Mouse (Mus musculus) ES-Bruce4 (cell line): ENCODE data around the gene Gm4131. TPM values are rescaled to one million over a fixed set of nuclear protein-coding genes. Genes with fewer than 3 reads are reported as not detected.

Experiments used
- H3K27ac ChIP-seq: 2 replicates; pipeline ENCODE4 v1.5.1; 2012; ENCODE audit warnings: low read length, inconsistent platforms; ENCODE audit not compliant: insufficient read depth
- H3K27me3 ChIP-seq: 2 replicates; pipeline ENCODE4 v1.6.1; 2012; ENCODE audit warnings: mild to moderate bottlenecking, low read length, inconsistent platforms; ENCODE audit not compliant: control insufficient read depth, poor library complexity, insufficient read depth, severe bottlenecking
- H3K36me3 ChIP-seq: 2 replicates; pipeline ENCODE4 v1.6.1; 2012; ENCODE audit warnings: inconsistent platforms, mild to moderate bottlenecking, low read length, moderate library complexity; ENCODE audit not compliant: control insufficient read depth, poor library complexity, insufficient read depth, severe bottlenecking
- H3K4me1 ChIP-seq: one replicate; pipeline ENCODE4 v1.8.1; 2011; ENCODE audit warnings: low read length; ENCODE audit not compliant: control insufficient read depth, insufficient read depth
- H3K4me3 ChIP-seq: 2 replicates; pipeline ENCODE4 v1.5.1; 2011; ENCODE audit warnings: low read depth, mild to moderate bottlenecking, low read length
- H3K9ac ChIP-seq: 2 replicates; pipeline ENCODE4 v1.6.1; 2012; ENCODE audit warnings: low read depth, mild to moderate bottlenecking, inconsistent platforms; ENCODE audit not compliant: poor library complexity, severe bottlenecking
- H3K9me3 ChIP-seq: replicated peaks from 2 replicates; pipeline ENCODE4 v1.6.1; 2012; ENCODE audit warnings: mild to moderate bottlenecking, low read length, inconsistent platforms; ENCODE audit not compliant: control insufficient read depth, poor library complexity, insufficient read depth, severe bottlenecking
- CTCF ChIP-seq: IDR thresholded peaks from one replicate; pipeline ENCODE4 v1.8.1; 2011; ENCODE audit warnings: low read depth, low read length
- EP300 ChIP-seq: IDR thresholded peaks from 2 replicates; pipeline ENCODE4 v1.6.1; 2011; ENCODE audit warnings: low read depth, low read length; ENCODE audit not compliant: insufficient read depth
- POLR2A ChIP-seq: IDR thresholded peaks from one replicate; pipeline ENCODE4 v1.8.1; 2011; ENCODE audit warnings: low read length; ENCODE audit not compliant: insufficient read depth
- polyA plus RNA-seq: library from polyadenylated mRNA; stranded (reverse); fragments of >200 nt; gene quantifications from 2 replicates; pipeline ENCODE4 v1.2.4, GENCODE M21; 2011; ENCODE audit warnings: low read depth; ENCODE audit not compliant: missing spikeins, insufficient read depth, insufficient read length

The Gm4131 gene
- polyA plus RNA-seq, 1 experiment = not detected

GRCm38 (mm10) chr14:62585338-62585737 lies 18.6 kb upstream of the Gm4131 start:
- H3K4me1 ChIP-seq = no peaks in the 10 kb centered on the region
- no peak overlapping the region for H3K4me3 ChIP-seq
- H3K27ac ChIP-seq = no peak overlapping the region
- no peaks in the 10 kb centered on the region for H3K27me3 ChIP-seq
- H3K36me3 ChIP-seq = no peaks in the 10 kb centered on the region
- TF ChIP-seq POLR2A (no peak), CTCF (no peak), EP300 (no peak)
- H3K9ac ChIP-seq = no peak overlapping the region
- no peaks in the 10 kb centered on the region for H3K9me3 ChIP-seq

- H3K4me1 ChIP-seq = no peaks in the 10 kb centered on the region
- H3K9me3 ChIP-seq = no peaks in the 10 kb centered on the region
- no peaks in the 10 kb centered on the region for H3K36me3 ChIP-seq
- H3K27ac ChIP-seq = no peak overlapping the region
- TF ChIP-seq POLR2A (no peak), CTCF (no peak), EP300 (no peak)
- no peak overlapping the region for H3K4me3 ChIP-seq
- no peaks in the 10 kb centered on the region for H3K27me3 ChIP-seq
- no peak overlapping the region for H3K9ac ChIP-seq
Observed at GRCm38 (mm10) chr14:62584637-62585036, 17.9 kb upstream of the Gm4131 start.

- H3K4me3 ChIP-seq = no peak overlapping the region
- TF ChIP-seq EP300 (no peak), CTCF (no peak), POLR2A (no peak)
- H3K36me3 ChIP-seq = no peaks in the 10 kb centered on the region
- no peaks in the 10 kb centered on the region for H3K4me1 ChIP-seq
- H3K9ac ChIP-seq = no peak overlapping the region
- H3K9me3 ChIP-seq = no peaks in the 10 kb centered on the region
- H3K27ac ChIP-seq = no peak overlapping the region
- H3K27me3 ChIP-seq = no peaks in the 10 kb centered on the region
Observed at GRCm38 (mm10) chr14:62581768-62582167, 15.0 kb upstream of the Gm4131 start.

DNA sequence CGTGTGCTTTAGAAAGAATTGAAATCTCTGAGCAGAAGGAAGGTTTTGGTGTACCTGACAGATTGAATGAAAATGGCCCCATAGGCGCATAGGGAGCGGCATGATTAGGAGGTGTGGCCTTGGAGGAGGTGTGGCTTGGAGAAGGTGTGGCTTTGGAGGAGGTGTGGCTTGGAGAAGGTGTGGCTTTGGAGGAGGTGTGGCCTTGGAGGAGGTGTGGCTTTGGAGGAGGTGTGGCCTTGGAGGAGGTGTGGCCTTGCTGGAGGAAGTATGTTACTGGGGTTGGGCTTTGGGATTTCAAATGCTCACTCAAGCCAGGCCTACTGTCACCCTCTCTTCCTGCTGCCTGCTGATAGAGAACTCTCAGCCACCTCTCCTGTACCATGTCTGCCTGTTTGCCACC lies 14.2 kb upstream of the Gm4131 start:
- H3K36me3 ChIP-seq = no peaks in the 10 kb centered on the region
- H3K27me3 ChIP-seq = no peaks in the 10 kb centered on the region
- no peak overlapping the region for H3K4me3 ChIP-seq
- H3K4me1 ChIP-seq = no peaks in the 10 kb centered on the region
- H3K9ac ChIP-seq = no peak overlapping the region
- H3K27ac ChIP-seq = no peak overlapping the region
- TF ChIP-seq CTCF = no peak
- TF ChIP-seq POLR2A = no peak
- no peak for TF ChIP-seq EP300
- H3K9me3 ChIP-seq = no peaks in the 10 kb centered on the region

- no peaks in the 10 kb centered on the region for H3K9me3 ChIP-seq
- no peaks in the 10 kb centered on the region for H3K27me3 ChIP-seq
- H3K4me1 ChIP-seq = no peaks in the 10 kb centered on the region
- no peak overlapping the region for H3K9ac ChIP-seq
- no peaks in the 10 kb centered on the region for H3K36me3 ChIP-seq
- no peak overlapping the region for H3K27ac ChIP-seq
- no peak overlapping the region for H3K4me3 ChIP-seq
- no peak for TF ChIP-seq EP300
- no peak for TF ChIP-seq POLR2A
- no peak for TF ChIP-seq CTCF
Observed at GRCm38 (mm10) chr14:62575862-62576261, 9.1 kb upstream of the Gm4131 start.

GRCm38 (mm10) chr14:62574906-62575305 lies 8.2 kb upstream of the Gm4131 start:
- Histone ChIP-seq H3K27ac (no peak overlapping the region), H3K4me1 (no peaks in the 10 kb centered on the region), H3K36me3 (no peaks in the 10 kb centered on the region), H3K9me3 (no peaks in the 10 kb centered on the region), H3K4me3 (no peak overlapping the region), H3K27me3 (no peaks in the 10 kb centered on the region), H3K9ac (no peak overlapping the region)
- TF ChIP-seq CTCF (no peak), POLR2A (no peak), EP300 (no peak)
